Mouse (Mus musculus) layer of hippocampus, adult 2 months (tissue): ENCODE data around the gene Ier2. TPM values are rescaled to one million over a fixed set of nuclear protein-coding genes. Genes with fewer than 3 reads are reported as not detected.

Experiments
- DNase-seq, 2 experiments: peaks; one replicate each; pipeline ENCODE4 v3.0.0; 2022; ENCODE audit warnings: low spot score in 2 of 2
- H3K27ac ChIP-seq: fragments of 200-600 bp; 2 replicates; pipeline ENCODE4 v1.8.1; 2022
- H3K4me3 ChIP-seq: fragments of 200-600 bp; 2 replicates; pipeline ENCODE4 v1.8.1; 2022; ENCODE audit warnings: mild to moderate bottlenecking
- CTCF ChIP-seq: fragments of 200-600 bp; conservative IDR thresholded peaks from 2 replicates; pipeline ENCODE4 v1.8.1; 2022; ENCODE audit warnings: antibody characterized with exemption, mild to moderate bottlenecking, moderate library complexity
- total RNA-seq, 2 experiments: library from RNA; stranded (reverse); gene quantifications; 2 replicates each; pipeline ENCODE4 v1.2.3; 2021

The Ier2 gene
- total RNA-seq, 2 experiments from 2014 or later: 5.1 to 7.2 TPM

DNA sequence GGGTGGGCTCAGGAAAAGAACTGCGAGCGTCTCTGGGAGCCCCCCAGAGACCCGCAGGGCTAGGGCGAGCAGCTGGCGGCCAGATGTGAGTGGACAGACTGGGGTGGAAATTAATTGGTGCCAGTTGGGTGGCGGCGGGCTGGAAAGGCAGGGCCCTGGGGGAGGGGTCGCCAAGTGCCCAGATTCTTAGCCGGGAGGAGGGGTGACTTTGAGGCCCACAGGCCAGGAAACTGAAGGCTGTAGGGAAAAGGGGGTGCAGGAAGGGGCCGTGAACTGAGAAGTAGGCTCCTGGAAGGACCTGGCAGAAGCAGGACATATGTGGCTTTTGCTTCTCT, 6.5 kb downstream of the Ier2 start:
- DNase-seq: no peak
- Histone ChIP-seq H3K27ac (peak overlapping the region; percentile 85), H3K4me3 (peak overlapping the region; percentile 39)
- no peak for TF ChIP-seq CTCF

DNA sequence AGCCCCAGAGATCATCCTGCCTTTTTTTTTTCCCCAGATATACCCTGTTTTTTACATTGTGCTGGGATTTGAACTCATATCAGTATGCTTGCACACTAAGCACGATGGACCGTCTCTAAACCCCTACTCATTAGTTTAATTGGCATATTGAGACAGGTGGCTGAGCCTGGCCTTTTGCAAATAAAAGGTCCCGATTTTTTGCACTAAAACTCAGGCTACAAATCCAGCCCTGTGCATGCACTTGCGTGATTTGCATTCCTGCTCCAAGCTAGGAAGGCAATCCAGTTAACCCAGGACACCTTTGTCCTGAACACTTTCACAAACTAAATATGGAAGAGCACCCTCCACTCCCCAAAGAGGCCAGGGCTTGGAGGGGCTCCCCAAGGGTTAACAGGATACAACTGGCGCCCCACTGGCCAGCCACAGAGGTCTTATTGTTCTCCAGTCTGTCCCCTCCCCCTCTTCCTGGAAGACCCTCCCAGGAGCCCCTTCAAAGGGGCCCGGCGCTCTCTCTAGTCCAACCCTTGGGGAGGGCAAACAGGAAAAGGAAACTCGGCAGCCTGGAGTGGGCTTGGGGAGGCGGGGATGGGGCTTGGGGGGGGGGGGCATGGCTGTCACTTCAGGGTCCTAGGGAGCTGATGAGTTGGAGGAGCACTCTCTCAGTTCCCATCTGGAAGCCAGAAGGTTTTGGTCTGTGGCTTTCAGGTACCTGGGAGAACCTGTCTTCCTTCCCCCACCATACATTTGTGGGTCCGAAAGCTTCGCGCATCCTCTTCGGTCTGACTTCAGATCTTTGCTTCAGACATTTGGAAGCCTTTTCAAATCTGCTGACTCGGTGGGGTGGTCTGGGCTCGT, 7.1 kb downstream of the Ier2 start:
- TF ChIP-seq CTCF: no peak
- no peak for DNase-seq
- Histone ChIP-seq H3K4me3 (peak overlapping the region; percentile 39), H3K27ac (peak overlapping the region; percentile 85)

DNA sequence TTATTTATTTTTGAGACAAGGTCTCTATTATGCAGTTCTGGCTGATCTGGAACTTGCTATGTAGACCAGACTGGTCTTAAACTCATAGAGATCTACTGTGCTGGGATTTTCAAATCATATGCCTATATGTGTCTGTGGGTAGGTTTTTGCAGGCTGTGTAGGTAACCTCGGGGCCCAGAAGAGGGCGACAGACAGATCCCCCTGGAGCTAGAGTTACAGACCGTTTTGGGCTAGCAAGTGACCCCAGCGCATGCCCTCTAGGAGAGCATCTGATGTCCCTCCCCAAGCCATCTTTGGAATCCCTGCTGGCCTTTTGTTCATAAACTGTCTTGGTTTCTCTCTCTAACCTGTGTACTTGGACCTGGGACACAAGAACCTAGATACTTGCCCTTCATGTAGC, 8.1 kb downstream of the Ier2 start:
- DNase-seq: no peak
- no peak overlapping the region for H3K4me3 ChIP-seq
- peak; percentile 51 for TF ChIP-seq CTCF
- 0 out of 2 replicates have a peak overlapping the region, but pooled peaks have one; percentile 65 for H3K27ac ChIP-seq

DNA sequence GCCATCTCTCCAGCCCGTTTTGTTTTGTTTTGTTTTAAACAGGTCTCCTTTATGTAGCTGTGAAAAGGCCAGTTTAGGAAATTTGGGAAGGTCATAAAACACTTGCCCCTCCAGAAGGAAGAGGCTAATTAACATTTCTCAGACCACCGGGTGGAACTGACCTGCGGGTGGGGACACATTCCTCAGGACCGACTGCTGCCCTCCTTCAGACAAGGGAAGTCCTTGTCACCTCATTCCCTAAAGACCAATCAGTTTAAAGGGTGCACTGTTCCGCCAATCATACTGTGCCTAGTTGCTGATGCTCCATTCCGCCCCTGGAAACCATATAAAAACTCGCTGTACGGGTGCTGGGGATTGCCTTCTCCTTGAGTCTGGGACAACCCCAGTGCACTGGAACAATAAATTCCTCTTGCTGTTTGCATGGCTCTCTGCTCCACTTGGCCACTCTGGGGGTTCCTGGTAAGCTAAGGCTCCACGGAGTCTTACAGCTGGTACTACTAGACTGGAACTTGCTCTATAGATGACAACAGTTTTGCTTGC, 9.5 kb downstream of the Ier2 start:
- H3K4me3 ChIP-seq: no peak overlapping the region
- H3K27ac ChIP-seq: no peak overlapping the region
- DNase-seq: no peak
- no peak for TF ChIP-seq CTCF

GRCm38 (mm10) chr8:84650213-84650612, 12.4 kb downstream of the Ier2 start:
- TF ChIP-seq CTCF: no peak
- DNase-seq: no peak
- Histone ChIP-seq H3K4me3 (no peak overlapping the region), H3K27ac (no peak overlapping the region)

GRCm38 (mm10) chr8:84647461-84647901, 15.2 kb downstream of the Ier2 start:
- TF ChIP-seq CTCF: no peak
- no peak for DNase-seq
- H3K4me3 ChIP-seq: peak overlapping the region; percentile 3; the same call in 1 of the 2 replicates
- H3K27ac ChIP-seq: no peak overlapping the region

GRCm38 (mm10) chr8:84646800-84647199, 15.9 kb downstream of the Ier2 start:
- H3K27ac ChIP-seq: no peak overlapping the region
- TF ChIP-seq CTCF: peak; percentile 59
- no peak overlapping the region for H3K4me3 ChIP-seq
- DNase-seq: no peak

DNA sequence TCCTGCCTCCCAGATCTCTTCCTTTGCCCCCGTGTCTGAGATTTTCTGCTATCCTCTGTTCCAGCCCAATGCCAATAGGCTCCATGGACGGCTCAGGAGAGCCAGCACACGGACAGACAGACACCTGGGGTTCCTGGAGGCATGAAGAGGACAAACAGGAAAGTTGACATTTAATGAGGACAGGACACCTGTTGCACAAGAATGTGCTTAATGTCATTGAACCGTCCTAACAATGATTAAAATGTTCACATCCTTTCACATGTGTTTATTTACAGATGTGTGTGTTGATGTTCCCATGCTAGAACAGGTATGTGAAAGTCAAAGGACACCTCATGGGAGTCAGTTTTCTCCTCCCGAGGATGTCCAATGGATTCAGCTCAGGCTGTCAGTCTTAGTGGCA, 19.6 kb downstream of the Ier2 start:
- DNase-seq: no peak
- H3K27ac ChIP-seq: no peak overlapping the region
- no peak for TF ChIP-seq CTCF
- no peak overlapping the region for H3K4me3 ChIP-seq

- H3K27ac ChIP-seq: no peak overlapping the region
- DNase-seq: no peak
- peak; percentile 41; the same call in 1 of the 2 replicates for TF ChIP-seq CTCF
- H3K4me3 ChIP-seq: no peak overlapping the region
These were observed 20.9 kb downstream of the Ier2 start for GRCm38 (mm10) chr8:84641578-84642361.

- no peak overlapping the region for H3K4me3 ChIP-seq
- DNase-seq: no peak
- H3K27ac ChIP-seq: no peak overlapping the region
- TF ChIP-seq CTCF: peak; percentile 20; the same call in 1 of the 2 replicates
These were observed 21.9 kb downstream of the Ier2 start for GRCm38 (mm10) chr8:84640617-84641294.

DNA sequence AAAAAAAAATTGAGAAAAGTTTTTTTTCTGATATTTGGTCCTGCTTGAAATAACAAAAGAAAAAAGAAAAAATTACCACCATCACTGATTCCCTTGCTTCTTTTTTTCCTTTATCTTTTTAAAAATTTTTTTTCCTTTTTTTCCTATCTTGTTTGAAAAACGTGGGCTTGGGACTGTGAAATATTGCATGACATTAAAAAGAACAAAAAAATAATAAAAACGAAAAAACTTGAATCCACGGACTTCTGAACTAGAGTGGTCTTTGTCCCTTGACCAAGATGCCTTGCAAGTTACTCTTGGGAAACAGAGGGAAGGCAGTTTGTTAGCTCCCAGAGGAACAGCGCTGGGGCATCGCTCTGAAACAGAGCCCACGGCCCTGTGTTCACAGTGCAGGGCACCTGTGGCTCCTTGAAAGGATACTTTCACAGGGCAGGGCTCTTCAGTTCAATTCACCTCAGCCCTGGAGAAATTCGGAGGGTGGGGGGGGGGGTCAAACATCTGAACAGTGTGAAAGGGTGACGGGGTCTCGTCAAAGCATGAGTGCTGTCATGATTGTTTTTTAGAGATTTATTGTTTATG, 22.6 kb downstream of the Ier2 start:
- peak overlapping the region; percentile 58 for H3K4me3 ChIP-seq
- peak overlapping the region; percentile 77 for H3K27ac ChIP-seq
- TF ChIP-seq CTCF: no peak
- no peak for DNase-seq
